Mouse (Mus musculus): ENCODE results near the gene Chpf2.

DNA sequence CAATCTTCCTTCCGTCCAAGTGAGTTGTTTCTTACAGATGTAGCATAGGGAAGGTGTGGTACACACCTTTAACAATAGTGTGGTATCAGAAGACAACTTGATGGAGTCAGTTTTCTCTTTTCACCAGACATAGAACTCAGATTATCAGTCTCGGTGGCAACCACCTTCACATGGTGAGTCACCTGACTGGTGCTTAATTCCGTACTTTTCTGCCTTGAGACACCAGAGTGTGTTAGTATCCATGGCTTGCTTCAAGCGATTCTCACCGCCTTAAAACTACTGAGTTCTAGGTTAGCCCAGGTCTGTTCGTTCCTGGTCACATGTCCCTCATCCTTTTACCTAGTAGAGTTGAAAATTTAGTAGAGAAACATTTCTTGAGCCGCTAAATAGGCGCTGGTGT lies 435 bp upstream of the Chpf2 start:
- TF ChIP-seq CTCF (IDR thresholded peaks at IDR 0.05; ENCODE audit: extremely low read depth, insufficient read depth, low read length), result no peak
- TF ChIP-seq POLR2A (IDR thresholded peaks at IDR 0.05; ENCODE audit: extremely low read depth, insufficient read depth, low read length), result no peak

Measured in cortical plate, adult 2 months (tissue).